Mouse (Mus musculus): ENCODE measurements around the gene Gpatch3.

The Gpatch3 gene

DNA sequence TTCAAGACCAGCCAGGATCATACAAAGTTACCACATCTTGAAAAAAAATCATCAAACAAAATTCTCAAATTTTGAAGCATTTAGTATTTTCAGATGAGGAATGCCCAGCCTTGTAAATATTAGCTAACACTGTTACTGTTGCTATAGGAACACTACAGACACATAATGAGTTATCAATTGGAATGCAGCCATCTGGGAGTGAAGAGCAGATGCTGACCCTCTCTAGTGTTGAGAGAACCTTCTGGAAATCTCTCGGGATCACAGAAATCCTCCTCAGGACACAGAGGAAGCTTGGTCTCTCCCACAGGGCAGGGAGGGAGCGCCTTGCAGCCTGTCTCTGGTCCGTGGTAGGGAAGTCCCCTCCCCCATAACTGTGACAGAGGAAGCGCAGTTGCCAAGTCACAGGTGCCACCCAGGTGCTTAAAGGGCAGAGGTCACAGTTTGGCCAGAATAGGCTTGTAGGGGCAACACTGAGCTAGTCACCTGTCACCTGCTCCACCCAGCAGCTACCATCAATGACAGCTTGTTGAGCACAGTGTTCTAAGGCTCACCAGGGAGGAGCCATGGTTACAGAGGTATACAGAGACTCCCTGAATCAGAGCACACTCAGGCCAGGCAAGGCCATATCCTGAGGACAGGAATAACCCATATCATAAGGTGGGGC, 45.1 kb downstream of the Gpatch3 start:
- no peak for DNase-seq (ENCODE audit: low spot score in 2 of 2)

GRCm38 (mm10) chr4:133620668-133621067, 46.1 kb downstream of the Gpatch3 start:
- no peak for DNase-seq (ENCODE audit: low spot score in 2 of 2)

GRCm38 (mm10) chr4:133622161-133622695, 47.7 kb downstream of the Gpatch3 start:
- DNase-seq (ENCODE audit: low spot score in 2 of 2), result no peak

- DNase-seq (ENCODE audit: low spot score in 2 of 2), result no peak
These were observed 50.3 kb downstream of the Gpatch3 start for GRCm38 (mm10) chr4:133624830-133625229.

DNA sequence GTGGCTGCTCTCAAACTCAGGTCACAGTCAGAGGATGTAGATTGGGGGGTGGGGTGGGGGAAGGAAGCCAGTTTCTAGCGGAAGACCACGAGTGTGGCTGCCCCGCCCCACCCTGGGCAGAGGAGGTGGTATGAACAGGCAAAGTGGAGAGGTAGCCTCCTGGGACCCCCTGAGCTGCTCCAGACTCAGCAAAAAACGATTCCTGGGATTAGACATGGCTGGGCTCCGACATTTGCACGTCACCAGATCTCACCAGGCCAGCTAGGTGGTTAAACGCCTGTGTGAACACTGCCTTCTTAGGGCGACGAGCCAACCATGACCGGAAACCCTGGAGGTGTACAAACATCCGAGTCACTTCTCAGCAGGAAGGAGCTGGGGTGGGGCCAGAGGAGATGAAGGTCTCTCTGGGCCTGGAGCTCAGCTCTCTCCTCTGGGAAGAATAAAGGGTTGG, 51.1 kb downstream of the Gpatch3 start:
- no peak for DNase-seq (ENCODE audit: low spot score in 2 of 2)

- DNase-seq (ENCODE audit: low spot score in 2 of 2), result no peak
These were observed 51.7 kb downstream of the Gpatch3 start for GRCm38 (mm10) chr4:133626221-133626620.

DNA sequence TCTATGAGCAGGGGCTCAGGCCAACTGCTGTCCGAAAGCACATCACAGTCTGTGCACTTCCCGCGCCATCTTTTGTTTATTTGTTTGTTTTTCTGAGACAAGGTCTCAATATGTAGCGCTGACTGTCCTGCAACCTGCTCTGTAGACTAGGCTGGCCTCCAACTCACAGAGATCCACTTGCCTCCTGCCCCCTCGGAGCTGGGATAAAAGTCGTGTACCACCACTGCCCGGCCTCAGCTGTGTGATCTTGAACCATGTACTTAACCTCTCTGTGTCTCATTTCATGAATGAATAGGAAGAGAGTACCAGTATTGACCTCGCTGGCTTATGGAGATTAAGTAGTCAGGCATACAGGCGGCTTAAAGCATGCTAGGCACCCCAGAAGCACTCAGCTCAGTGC, 52.1 kb downstream of the Gpatch3 start:
- no peak for DNase-seq (ENCODE audit: low spot score in 2 of 2)

DNA sequence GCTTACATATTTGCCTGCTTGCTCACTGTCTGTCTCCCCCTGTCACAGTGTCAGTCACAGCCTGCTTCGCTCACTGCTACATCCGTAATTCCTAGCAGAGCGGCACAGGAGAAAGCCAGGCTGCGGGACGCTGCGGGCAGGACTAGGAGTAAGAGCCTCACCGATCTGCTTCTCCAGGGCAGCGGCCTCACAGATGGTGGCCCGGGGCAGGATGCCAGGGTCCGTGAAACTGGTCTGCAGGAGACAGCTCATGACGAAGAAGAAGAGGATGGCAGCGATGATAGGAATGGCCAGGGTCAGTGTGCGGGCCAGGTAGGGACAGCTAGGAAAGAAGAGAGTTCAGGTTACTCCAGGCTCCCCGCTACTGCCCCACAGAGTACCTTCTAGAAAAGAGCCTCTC, 52.5 kb downstream of the Gpatch3 start:
- DNase-seq (ENCODE audit: low spot score in 2 of 2), result no peak

- DNase-seq (ENCODE audit: low spot score in 2 of 2), result no peak
These were observed 54.0 kb downstream of the Gpatch3 start for GRCm38 (mm10) chr4:133628517-133628916.

GRCm38 (mm10) chr4:133629191-133629590, 54.6 kb downstream of the Gpatch3 start:
- no peak for DNase-seq (ENCODE audit: low spot score in 2 of 2)

- no peak for DNase-seq (ENCODE audit: low spot score in 2 of 2)
These were observed 55.9 kb downstream of the Gpatch3 start for GRCm38 (mm10) chr4:133630326-133630920.

DNA sequence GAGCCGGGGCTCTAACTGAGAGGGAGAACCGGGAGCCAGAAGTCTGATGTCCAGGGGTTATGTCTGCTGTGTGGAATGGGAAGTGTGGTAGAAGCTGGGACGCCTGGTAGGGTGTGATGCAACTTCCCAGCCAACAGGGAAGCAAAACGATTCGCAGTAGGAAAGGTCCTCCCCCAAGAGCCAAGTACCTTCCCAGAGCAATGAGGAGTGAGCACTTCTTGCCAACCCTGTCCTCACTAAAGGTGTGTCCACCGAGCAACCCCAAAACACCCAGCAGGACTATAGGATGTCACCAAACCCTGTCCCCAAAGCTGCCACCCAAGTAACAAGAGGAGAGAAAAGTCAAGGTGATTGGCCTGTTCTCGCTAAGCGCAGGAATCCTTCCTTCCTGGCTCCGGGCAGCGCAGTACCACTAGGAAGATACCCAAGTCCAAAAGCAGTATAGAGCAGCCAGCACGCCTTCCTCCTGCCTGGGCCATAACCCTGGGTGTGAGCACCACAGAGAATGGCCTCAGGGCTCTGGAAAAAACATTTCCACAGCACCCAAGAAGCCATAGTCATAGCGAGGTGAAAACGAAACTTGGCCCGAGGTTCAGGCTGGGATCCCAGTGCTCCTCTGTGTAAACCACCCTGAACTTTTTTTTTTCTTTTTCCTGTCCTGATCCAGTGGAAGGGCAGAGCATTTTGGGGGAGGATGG, 56.7 kb downstream of the Gpatch3 start:
- no peak for DNase-seq (ENCODE audit: low spot score in 2 of 2)

GRCm38 (mm10) chr4:133631769-133632411, 57.3 kb downstream of the Gpatch3 start:
- no peak for DNase-seq (ENCODE audit: low spot score in 2 of 2)

DNA sequence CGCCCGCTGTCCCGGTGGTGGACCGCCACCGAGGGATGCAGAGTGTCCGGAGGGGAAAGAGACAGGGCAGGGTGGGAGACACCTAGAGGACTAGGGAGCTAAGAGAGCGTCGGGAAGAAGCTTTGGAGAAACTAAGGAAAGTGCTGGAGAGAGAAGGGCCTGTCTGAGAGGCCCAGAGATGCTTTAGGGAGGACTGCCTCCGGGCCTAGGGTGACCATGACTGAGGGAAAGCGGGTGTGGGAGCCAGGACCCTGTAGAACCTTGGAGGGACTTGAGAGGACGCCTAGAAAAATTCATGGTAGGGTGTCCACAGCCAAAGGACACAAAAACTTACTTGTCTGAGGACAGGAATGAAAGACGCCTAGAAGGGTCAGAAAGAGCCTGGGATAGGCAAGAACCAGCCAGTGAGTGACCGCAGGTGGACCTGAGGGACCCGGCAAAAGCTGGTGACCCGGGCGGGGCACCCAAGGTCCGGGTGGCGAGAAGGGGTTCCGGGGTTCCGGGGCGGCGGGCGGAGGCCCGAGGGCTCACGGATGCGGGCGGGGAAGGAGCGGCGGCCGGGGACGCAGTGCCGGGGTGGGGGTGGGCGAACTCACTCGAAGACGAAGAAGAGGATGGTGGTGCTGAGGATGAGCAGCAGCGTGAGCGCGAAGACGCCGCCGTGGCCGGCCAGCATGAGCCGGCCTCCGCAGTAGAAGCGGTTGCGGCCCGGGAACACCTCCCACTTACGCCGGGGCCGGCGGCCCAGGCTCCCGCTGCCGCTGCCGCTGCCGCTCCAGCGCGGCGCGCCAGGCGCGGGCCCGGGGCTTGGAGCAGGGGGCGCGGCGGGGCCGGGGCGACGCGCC, 58.2 kb downstream of the Gpatch3 start:
- DNase-seq (ENCODE audit: low spot score in 2 of 2), result no peak

DNA sequence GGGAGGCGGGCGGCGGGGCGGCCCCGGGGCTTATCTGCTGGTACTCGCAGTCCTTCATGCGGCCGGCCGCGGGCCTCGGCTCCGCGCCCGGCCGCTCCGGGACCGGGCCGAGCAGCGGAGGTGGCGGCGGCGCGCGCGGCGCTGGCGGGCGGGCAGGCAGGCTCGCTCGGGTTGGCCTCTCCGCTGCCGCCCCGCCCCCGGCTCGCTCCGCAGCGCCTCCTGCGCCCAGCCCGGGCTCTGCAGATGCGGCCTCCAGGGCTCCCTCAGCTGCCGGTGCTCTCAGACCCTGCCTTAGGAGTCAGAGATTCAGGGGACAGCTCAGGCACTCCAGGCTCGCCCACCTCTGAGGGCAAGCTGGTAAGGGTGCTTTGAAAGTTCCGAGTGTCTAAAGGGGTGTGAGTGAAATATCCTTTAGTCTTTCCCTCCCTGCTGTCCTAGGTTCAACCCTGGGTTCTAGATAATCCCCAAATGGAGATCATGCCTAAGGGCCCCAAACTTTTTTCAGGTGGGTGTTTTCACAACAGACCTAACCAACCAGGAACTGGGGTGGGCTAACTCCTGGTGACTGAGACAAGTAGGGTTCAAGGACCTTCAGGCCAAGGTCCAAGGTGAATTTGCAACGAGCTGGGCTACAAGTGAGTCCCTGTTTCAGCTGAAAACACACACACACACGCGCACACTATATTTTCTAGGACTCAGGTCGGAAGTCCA, 58.9 kb downstream of the Gpatch3 start:
- peak; percentile 83 to 90 for DNase-seq (ENCODE audit: low spot score in 2 of 2)
